ENCODE assay signal across 27 mouse cellular contexts in genomic region chr10:16580200-16580599, GRCm38 (mm10).
"Had no signal": no experiment of that assay in that cellular context is flagged by ENCODE, and none has a peak within 500 bp of the region (broad histone marks: within the 10 kb centered on the region; RNA-seq: fewer than 3 reads in every experiment).

No protein-coding gene starts in this region.

- DNase-seq: gastrocnemius, postnatal 25 days; heart, adult 18-20 months; heart, postnatal 10 days; heart, postnatal 4 days; kidney, adult 18-20 months; kidney, adult 8-10 months; kidney, postnatal 10 days; kidney, postnatal 25 days; kidney, postnatal 4 days; liver; liver, embryonic 13.5 days; liver, postnatal 0 days had no signal

- H3K9me3 ChIP-seq: heart, embryonic 10.5 days; heart, embryonic 12.5 days; hindbrain, embryonic 10.5 days; hindbrain, embryonic 12.5 days; intestine, embryonic 15.5 days; limb, embryonic 10.5 days; limb, embryonic 12.5 days; liver, embryonic 13.5 days; liver, embryonic 15.5 days had no signal

- ATAC-seq: hindbrain, embryonic 16.5 days; inflammation-experienced regulatory T-cells, adult 6 months; intestine, embryonic 15.5 days; intestine, postnatal 0 days; liver, postnatal 0 days had no signal

- H3K4me1 ChIP-seq: heart, embryonic 10.5 days; heart, embryonic 12.5 days; hindbrain, embryonic 10.5 days; hindbrain, embryonic 12.5 days; intestine, embryonic 15.5 days; limb, embryonic 10.5 days; limb, embryonic 12.5 days; liver, embryonic 13.5 days; liver, embryonic 15.5 days had no signal

- H3K4me2 ChIP-seq: heart, embryonic 12.5 days; hindbrain, embryonic 12.5 days; hindbrain, embryonic 14.5 days; intestine, embryonic 15.5 days; limb, embryonic 12.5 days; liver, embryonic 11.5 days; liver, embryonic 13.5 days; liver, embryonic 15.5 days had no signal

- H3K36me3 ChIP-seq: heart, embryonic 10.5 days; heart, embryonic 12.5 days; hindbrain, embryonic 10.5 days; hindbrain, embryonic 12.5 days; intestine, embryonic 15.5 days; limb, embryonic 10.5 days; limb, embryonic 12.5 days; liver, embryonic 13.5 days; liver, embryonic 15.5 days had no signal

- H3K27me3 ChIP-seq: heart, embryonic 12.5 days; hindbrain, embryonic 12.5 days; intestine, embryonic 15.5 days; limb, embryonic 12.5 days; liver, embryonic 13.5 days; liver, embryonic 15.5 days had no signal

- H3K9ac ChIP-seq: heart, embryonic 12.5 days; hindbrain, embryonic 12.5 days; hindbrain, embryonic 14.5 days; intestine, embryonic 15.5 days; limb, embryonic 12.5 days; liver, embryonic 13.5 days; liver, embryonic 15.5 days; liver, postnatal 0 days had no signal

- H3K27ac ChIP-seq: heart, embryonic 10.5 days; hindbrain, embryonic 10.5 days; hindbrain, embryonic 12.5 days; hindbrain, embryonic 14.5 days; intestine, embryonic 15.5 days; layer of hippocampus, adult 2 months; left cerebral cortex, adult 2 months; limb, embryonic 10.5 days; limb, embryonic 12.5 days; liver, embryonic 13.5 days; liver, embryonic 15.5 days had no signal

- H3K4me3 ChIP-seq: heart, embryonic 10.5 days; heart, embryonic 12.5 days; hindbrain, embryonic 10.5 days; hindbrain, embryonic 12.5 days; intestine, embryonic 15.5 days; layer of hippocampus, adult 2 months; left cerebral cortex, adult 2 months; limb, embryonic 10.5 days; limb, embryonic 12.5 days; liver, embryonic 13.5 days; liver, embryonic 15.5 days had no signal
